Mouse (Mus musculus) brain, embryonic 18.5 days (tissue): ENCODE results near the gene Cers2.
"Not testable (repeated sequence)": the region's sequence is repeated elsewhere in the genome, so short reads cannot be mapped to it uniquely, and the experiment has no call there.

Experiments
- DNase-seq: peaks from one replicate; pipeline ENCODE4 v3.0.0-alpha.2; 2012; ENCODE audit warnings: low read depth, low spot score

The Cers2 gene

GRCm38 (mm10) chr3:95318548-95318947 is 4.0 kb downstream of the Cers2 start:
- DNase-seq: no peak

DNA sequence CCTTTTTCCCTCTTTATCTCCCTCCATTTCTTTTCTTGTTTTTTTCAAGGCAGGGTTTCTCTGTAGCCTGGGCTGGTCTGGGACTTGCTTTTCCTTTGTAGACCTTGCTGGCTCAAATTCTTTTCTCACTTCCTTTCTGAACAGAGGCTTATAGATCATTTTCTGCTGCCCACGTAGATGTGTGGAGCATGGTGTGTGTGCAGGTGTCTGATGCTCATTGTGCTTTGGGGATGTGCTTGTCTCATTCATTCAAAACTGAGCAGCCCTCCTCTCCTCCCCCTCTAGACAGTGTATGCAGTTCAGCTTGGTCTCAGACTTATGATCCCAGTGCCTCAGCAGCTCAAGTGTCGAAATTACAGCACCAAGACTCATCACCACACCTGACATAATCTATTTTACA is 4.5 kb downstream of the Cers2 start:
- DNase-seq: no peak

DNA sequence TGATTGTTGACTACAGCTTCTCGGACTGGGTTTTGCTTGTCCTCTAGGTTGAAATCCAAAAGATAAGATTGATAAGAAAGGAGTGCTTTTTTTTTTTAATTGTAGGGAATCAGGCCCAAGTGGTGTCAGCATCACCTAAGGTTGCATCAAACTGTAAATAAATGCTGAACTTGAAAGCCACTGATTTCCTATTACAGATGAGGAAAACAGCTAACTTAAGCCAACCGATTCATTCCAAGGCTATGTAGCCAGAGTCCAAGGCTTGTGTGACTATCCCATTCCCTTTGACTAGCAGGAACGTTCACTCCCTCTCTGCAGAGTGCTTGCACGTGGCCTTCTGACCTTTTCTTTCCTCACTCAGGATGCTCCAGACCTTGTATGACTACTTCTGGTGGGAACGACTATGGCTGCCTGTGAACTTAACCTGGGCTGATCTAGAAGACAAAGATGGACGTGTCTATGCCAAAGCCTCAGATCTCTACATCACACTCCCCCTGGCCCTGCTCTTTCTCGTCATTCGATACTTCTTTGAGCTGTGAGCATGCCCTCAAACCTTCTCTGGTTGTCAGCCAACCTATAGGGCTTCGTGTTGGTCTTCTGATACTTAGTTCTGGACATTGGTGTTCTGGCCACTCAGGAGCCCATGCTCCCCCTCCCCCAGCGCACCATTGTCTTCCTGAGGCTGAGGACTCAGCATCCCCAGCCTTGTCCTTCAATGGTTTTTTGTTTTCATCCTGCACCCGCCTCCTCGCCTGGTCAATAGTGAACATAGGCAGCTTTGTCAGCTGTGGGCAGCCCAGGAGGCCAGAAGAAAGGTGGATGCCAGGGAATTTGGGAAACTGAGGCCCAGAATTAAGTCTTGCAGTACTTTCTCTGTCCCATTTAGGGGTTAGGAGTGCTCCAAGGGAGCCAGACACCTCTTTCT is 5.4 kb downstream of the Cers2 start:
- no peak for DNase-seq

GRCm38 (mm10) chr3:95323429-95323828 is 8.8 kb downstream of the Cers2 start:
- DNase-seq: no peak

GRCm38 (mm10) chr3:95324454-95325144 is 10.0 kb downstream of the Cers2 start:
- DNase-seq: no peak

GRCm38 (mm10) chr3:95328803-95329404 is 14.3 kb downstream of the Cers2 start:
- no peak for DNase-seq

DNA sequence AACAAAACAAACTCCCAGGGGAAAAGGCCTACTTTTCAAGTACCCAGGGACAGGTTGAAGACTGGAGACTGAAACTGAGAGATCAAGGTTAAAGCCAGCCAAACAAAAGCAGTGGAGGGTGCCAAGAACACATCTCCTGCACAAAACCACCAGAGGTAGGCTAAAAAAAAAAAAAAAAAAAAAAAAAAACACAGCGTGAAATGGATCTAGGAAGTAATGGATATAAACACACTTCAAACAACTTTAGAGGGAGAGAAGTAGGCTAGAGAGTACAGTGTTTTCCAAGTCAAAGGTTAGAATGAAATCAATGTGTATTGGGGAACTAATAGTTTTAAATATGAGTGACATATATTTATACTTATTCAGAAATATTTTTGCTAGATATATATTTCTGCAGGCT is 16.9 kb downstream of the Cers2 start:
- DNase-seq: no peak

GRCm38 (mm10) chr3:95337345-95337744 is 22.8 kb downstream of the Cers2 start:
- no peak for DNase-seq

DNA sequence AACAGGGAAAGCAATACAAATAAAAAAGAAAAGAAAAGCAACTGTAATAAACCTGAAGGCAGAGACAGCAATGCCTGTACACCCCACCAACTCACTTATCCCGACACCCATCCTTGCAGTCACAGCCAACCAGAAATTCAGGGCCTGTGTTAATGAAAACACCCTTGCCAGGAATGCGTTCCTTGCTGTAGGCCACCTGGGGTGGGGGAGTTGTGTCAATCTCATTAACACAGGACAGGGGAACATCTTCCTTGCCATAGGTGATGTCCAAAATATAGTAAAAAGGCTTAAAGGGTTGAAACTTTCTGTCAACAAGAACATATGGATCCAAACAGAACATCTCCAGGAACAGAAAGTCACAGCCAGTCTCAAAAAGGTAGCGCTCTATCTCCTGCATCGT is 23.7 kb downstream of the Cers2 start:
- DNase-seq: no peak

GRCm38 (mm10) chr3:95343356-95344000 is 28.9 kb downstream of the Cers2 start:
- not testable (repeated sequence) for DNase-seq

DNA sequence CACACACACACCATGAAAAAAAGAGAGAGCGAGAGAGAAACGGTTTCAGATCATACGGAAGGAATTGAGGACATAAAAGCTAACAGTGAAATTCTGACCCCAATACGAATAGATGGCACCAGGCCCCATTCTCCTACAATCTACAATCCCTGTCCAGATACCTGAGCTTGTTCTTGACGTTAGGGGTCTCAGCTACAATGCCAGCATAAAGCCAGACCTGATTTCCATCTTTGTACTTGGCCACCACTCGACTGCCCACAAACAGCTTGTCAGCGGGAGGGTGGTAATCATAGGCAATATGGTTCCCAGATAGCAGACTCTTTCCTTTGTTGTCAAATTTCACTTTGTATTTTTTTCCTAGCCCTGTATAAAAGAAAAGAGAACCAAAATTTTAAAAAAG is 31.9 kb downstream of the Cers2 start:
- no peak for DNase-seq

- DNase-seq: not testable (repeated sequence)
Observed at GRCm38 (mm10) chr3:95348343-95348742, 33.8 kb downstream of the Cers2 start.

DNA sequence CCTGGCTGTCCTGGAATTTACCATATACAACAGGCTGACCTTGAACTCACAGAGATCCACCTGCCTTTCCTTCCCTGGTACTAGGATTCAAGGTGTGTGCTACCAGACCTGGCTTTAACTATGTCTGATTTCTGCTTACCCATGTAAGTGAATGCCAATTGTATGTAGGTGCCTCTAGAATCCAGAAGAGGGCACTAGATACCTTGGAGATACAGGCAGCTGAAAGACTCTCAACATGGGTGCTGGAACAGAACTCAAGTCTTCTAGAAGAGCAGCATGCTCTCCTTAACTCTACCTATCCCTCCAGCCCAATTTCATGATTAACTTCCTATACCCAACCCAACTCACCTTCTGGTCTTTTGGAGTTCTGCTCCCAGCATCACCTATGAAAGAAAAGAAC is 34.9 kb downstream of the Cers2 start:
- no peak for DNase-seq

GRCm38 (mm10) chr3:95355911-95356544 is 41.4 kb downstream of the Cers2 start:
- not testable (repeated sequence) for DNase-seq

DNA sequence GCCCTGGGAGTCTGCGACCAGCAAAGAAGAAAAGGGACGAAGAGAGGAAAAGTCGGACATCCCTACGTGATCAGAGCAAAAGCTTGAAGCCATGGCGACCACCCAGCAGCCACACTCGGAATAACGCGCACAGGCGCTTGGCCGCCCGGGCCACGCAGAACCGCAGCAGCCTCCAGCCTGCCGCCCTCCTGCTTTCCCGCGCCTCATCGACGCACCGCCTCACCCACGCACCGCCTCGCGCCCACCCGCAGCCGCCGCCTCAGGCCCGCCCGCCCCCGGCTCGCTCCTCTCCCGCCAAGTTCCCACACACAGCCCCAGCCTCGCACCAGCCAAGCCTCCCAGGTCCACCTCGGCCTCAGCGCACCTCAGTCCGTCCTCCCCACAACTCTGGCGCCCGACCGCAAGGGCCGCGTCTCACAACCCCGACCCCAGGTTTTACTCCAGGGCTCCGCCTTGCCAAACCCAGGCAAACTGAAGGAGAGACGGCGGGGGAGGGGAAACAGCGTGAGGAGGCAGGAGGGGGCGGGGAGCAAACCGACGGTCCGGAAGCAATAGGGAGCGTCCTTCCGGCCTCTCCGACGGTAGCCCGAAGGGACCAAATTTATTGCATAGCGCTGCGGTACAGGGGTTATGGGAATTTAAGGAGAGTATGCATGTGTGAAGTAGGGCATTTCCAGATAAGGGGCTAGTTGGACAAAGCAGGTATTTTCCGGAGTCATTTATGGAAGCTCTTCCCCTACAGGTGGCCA is 42.3 kb downstream of the Cers2 start, which contains the start of gene Setdb1:
TSS of gene Setdb1 (minus strand) at position 502 of the 749 bp plus-strand sequence.
- peak; percentile 92 for DNase-seq

DNA sequence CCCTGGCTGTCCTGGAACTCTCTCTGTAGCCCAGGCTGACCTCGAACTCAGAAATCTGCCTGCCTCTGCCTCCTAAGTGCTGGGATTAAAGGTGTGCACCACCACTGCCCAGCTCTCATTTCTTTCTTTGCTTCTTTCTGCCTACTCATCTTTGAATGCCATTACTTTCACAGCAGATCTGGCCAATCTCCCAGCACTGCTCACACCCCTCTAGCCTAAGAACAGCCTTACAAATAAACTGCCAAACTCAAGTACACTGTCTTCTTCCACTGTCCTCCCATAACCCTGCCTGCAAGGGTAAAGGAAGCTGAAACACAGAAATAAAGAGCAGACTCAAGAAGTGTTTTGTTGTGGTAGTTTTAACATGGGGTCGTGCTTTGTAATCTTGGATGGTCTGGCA is 43.2 kb downstream of the Cers2 start:
- DNase-seq: no peak

DNA sequence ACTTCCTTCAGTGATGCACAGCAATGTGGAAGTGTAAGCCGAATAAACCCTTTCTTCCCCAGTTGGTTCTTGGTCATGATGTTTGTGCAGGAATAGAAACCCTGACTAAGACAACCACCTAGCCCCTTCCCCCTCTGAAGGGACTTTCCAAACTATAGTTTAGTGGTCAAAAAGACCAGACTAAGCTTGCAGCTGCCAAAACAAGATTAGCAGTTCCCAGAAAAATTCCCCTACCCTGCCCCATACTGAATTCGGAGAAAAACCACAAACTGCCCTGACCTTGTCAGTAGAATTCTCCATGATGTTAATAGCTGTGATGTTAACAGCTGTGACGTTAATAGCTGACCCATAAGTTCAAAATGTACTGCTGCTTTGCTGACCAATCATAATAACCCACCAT is 45.7 kb downstream of the Cers2 start:
- not testable (repeated sequence) for DNase-seq

DNA sequence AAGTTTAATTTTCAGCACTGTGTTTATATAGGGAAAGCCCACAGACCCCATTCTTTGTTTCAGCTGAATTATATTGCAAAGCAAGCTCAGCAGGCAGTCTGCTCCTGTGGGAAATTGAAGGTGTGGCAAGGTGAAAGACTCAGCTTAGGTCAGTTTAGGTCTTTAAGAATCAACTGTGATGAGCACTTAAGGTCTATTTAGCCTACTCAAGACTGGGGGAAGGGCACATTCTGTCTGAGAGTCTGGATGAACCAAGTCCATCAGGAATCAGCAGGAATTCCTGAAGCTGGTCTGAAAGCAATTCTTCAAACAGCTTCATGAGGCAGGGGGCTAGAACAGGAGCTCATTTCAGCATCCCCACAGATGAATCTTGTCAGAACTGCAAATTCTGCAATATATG is 55.5 kb downstream of the Cers2 start:
- no peak for DNase-seq
